Mouse (Mus musculus) liver, embryonic 14.5 days (tissue): ENCODE data around the gene Mrgprb3. TPM values are rescaled to one million over a fixed set of nuclear protein-coding genes. Genes with fewer than 3 reads are reported as not detected.

Experiments used
- ATAC-seq: fragments of 200-750 bp; cut with Nextera tagmentation; 2 replicates; pipeline ENCODE4 v1.8.0; 2017; ENCODE audit warnings: moderate number of reproducible peaks, mild to moderate bottlenecking, moderate library complexity; ENCODE audit not compliant: insufficient read depth
- DNase-seq, 3 experiments: peaks; one replicate each; pipeline ENCODE4 v3.0.0-alpha.2; 2012 to 2013; ENCODE audit warnings: low read depth in 3 of 3, low spot score in 3 of 3
- H3K27ac ChIP-seq: fragments of 300-500 bp; sonication (generic); 2 replicates; pipeline ENCODE4 v1.5.1; 2014; ENCODE audit warnings: moderate library complexity, mild to moderate bottlenecking, control low read depth, inconsistent platforms
- H3K27me3 ChIP-seq: fragments of 300-500 bp; sonication (generic); 2 replicates; pipeline ENCODE4 v1.6.1; 2014; ENCODE audit warnings: mild to moderate bottlenecking, low read length, moderate library complexity; ENCODE audit not compliant: control insufficient read depth, insufficient read depth
- H3K36me3 ChIP-seq: fragments of 300-500 bp; sonication (generic); replicated peaks from 2 replicates; pipeline ENCODE4 v1.6.1; 2014; ENCODE audit warnings: low read depth; ENCODE audit not compliant: control insufficient read depth, insufficient read depth
- H3K4me1 ChIP-seq, 2 experiments: fragments of 200-500 bp in 1 of 2; fragments of 300-500 bp in 1 of 2; sonication (generic) in 1 of 2; replicated peaks; 2 replicates each; pipeline ENCODE4 v1.6.1; 2012 to 2014; ENCODE audit warnings: antibody characterized with exemption in 1 of 2, inconsistent platforms in 1 of 2, low read length in 1 of 2; ENCODE audit not compliant: control insufficient read depth in 2 of 2, insufficient read depth in 2 of 2
- H3K4me2 ChIP-seq: fragments of 300-500 bp; sonication (generic); 2 replicates; pipeline ENCODE4 v1.6.1; 2014; ENCODE audit warnings: low read depth, mild to moderate bottlenecking, control low read depth, moderate library complexity
- H3K4me3 ChIP-seq, 2 experiments: fragments of 200-500 bp in 1 of 2; fragments of 300-500 bp in 1 of 2; sonication (generic) in 1 of 2; 2 replicates each; pipeline ENCODE4 v1.5.1; 2012 to 2014; ENCODE audit warnings: low read depth in 2 of 2, low read length in 2 of 2, mild to moderate bottlenecking in 2 of 2, control low read depth in 1 of 2, inconsistent platforms in 1 of 2, moderate library complexity in 1 of 2; ENCODE audit not compliant: insufficient read depth in 1 of 2
- H3K9ac ChIP-seq: fragments of 300-500 bp; sonication (generic); replicated peaks from 2 replicates; pipeline ENCODE4 v1.6.1; 2014; ENCODE audit warnings: mild to moderate bottlenecking, control low read depth, moderate library complexity
- H3K9me3 ChIP-seq: fragments of 300-500 bp; sonication (generic); 2 replicates; pipeline ENCODE4 v1.6.1; 2016; ENCODE audit warnings: low read length, mixed read lengths; ENCODE audit not compliant: control insufficient read depth
- CTCF ChIP-seq: IDR thresholded peaks from 2 replicates; pipeline ENCODE4 v1.5.1; 2016; ENCODE audit warnings: antibody characterized with exemption, low read depth, control low read depth
- EP300 ChIP-seq: IDR thresholded peaks from 2 replicates; pipeline ENCODE4 v1.6.1; 2016; ENCODE audit warnings: antibody characterized with exemption, low read depth
- WGBS: fragments of 180-500 bp; shearing (Covaris S2); extraction: QIAGEN DNeasy Blood & Tissue Kit; methylation state at CpG from one replicate; pipeline ENCODE4 v1.1.7; 2014; ENCODE audit not compliant: insufficient replicate concordance; 5-methylcytosine and 5-hydroxymethylcytosine counted together
- polyA plus RNA-seq, 2 experiments: library from polyadenylated mRNA; depleted of rRNA in 1 of 2; stranded (reverse) in 1 of 2; unstranded in 1 of 2; fragments of >200 nt; fragmentation: Nextera tagmentation in 1 of 2; extraction: Ambion mirVana in 1 of 2; gene quantifications; 2 replicates each; pipeline versions ENCODE4 v1.2.1 to v1.2.3; 2012 to 2014

The Mrgprb3 gene
- polyA plus RNA-seq (2012; rRNA removed) (not detected in 2 replicates), polyA plus RNA-seq (2014; fragmentation: Nextera tagmentation; extraction: Ambion mirVana) (not detected in 2 replicates)

GRCm38 (mm10) chr7:48643711-48644110 lies at the start of gene Mrgprb3:
Gene Mrgprb3, minus strand, starts transcription at chr7:48643811.
- Histone ChIP-seq H3K27ac (no peak within 1 kb of the TSS), H3K4me3 (no peak within 1 kb of the TSS), H3K36me3 (no peaks in the 10 kb centered on the region), H3K4me1 (no peaks in the 10 kb centered on the region), H3K9me3 (no peaks in the 10 kb centered on the region), H3K9ac (no peak within 1 kb of the TSS), H3K27me3 (no peaks in the 10 kb centered on the region), H3K4me2 (no peak within 1 kb of the TSS)
- DNase-seq = no peak
- WGBS = 70% methylated on average over 2 of the region's 2 CpGs
- ATAC-seq = no peak
- TF ChIP-seq EP300 = no peak
- no peak for TF ChIP-seq CTCF

Other genes starting within 250 kb of the Mrgprb3 start
- not detected in 2 replicates for gene Mrgprb1, start 187.5 kb downstream of the Mrgprb3 start, polyA plus RNA-seq (2012; rRNA removed)
- gene Mrgprb1, start 187.5 kb downstream of the Mrgprb3 start, polyA plus RNA-seq (2014; fragmentation: Nextera tagmentation; extraction: Ambion mirVana) = not detected in 2 replicates
- gene Mrgprx2, start 144.5 kb downstream of the Mrgprb3 start, polyA plus RNA-seq (2012; rRNA removed) = not detected in 2 replicates
- not detected in 2 replicates for gene Mrgprx2, start 144.5 kb downstream of the Mrgprb3 start, polyA plus RNA-seq (2014; fragmentation: Nextera tagmentation; extraction: Ambion mirVana)
- not detected in 2 replicates for gene Mrgprb2, start 85.7 kb downstream of the Mrgprb3 start, polyA plus RNA-seq (2012; rRNA removed)
- gene Mrgprb2, start 85.7 kb downstream of the Mrgprb3 start, polyA plus RNA-seq (2014; fragmentation: Nextera tagmentation; extraction: Ambion mirVana) = not detected in 2 replicates
- 9.4 and 9.5 TPM in 2 replicates for gene Zdhhc13, start 145.2 kb upstream of the Mrgprb3 start, polyA plus RNA-seq (2012; rRNA removed)
- gene Zdhhc13, start 145.2 kb upstream of the Mrgprb3 start, polyA plus RNA-seq (2014; fragmentation: Nextera tagmentation; extraction: Ambion mirVana) = 13.5 and 14.8 TPM in 2 replicates
- 0.07 TPM in 1 of 2 replicates, not detected in the other for gene Csrp3, start 204.2 kb upstream of the Mrgprb3 start, polyA plus RNA-seq (2012; rRNA removed)
- gene Csrp3, start 204.2 kb upstream of the Mrgprb3 start, polyA plus RNA-seq (2014; fragmentation: Nextera tagmentation; extraction: Ambion mirVana) = 0.30 TPM in 1 of 2 replicates, not detected in the other
- gene E2f8, start 237.8 kb upstream of the Mrgprb3 start, polyA plus RNA-seq (2012; rRNA removed) = 23.6 and 25.9 TPM in 2 replicates
- 28.2 and 32.0 TPM in 2 replicates for gene E2f8, start 237.8 kb upstream of the Mrgprb3 start, polyA plus RNA-seq (2014; fragmentation: Nextera tagmentation; extraction: Ambion mirVana)